Mouse (Mus musculus): Measurements from ENCODE around the gene Padi6. TPM values are rescaled to one million over a fixed set of nuclear protein-coding genes. Genes with fewer than 3 reads are reported as not detected.

The Padi6 gene
- polyA plus RNA-seq, 1 experiment from 2014 or later = not detected

DNA sequence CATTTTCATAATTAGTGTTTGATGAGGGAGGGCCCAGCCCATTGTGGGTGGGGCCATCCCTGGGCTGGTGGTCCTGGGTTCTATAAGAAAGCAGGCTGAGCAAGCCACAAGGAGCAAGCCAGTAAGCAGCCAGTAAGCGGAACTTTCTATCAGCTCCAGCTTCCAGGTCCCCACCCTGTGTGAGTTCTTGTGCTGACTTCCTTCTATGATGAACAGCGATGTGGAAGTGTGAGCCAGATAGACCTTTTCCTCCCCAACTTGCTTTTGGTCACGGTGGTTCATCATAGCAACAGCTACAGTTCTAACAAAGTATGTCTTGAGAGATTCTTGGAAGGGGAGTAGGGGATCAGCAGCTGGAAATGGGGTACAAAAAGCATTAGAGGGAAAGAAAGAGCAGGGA lies 23.5 kb upstream of the Padi6 start:
- H3K9ac ChIP-seq (ENCODE audit: low read length) = no peak overlapping the region
- no peak for DNase-seq (ENCODE audit: low spot score)
- 91% methylated on average over 3 of the region's 3 CpGs for WGBS

DNA sequence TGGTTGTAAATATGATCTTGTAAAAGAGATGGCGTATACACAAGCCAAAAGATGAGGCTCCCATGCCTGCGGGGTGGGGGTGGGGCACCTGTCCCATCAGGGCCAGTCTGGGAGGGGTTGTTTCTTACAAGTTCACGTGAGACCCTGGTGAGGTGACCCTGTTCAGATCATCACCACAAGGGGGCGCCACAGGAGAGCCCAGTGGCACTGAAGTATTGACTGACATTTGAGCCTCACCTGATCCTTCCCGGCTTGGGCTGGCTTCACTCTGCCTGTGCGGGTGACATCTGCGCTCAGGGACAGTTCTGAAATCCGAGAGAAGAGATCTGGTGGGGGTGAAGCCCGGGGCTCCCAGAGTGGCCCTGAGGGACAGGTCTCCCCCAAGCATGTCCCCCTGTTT lies 20.7 kb upstream of the Padi6 start:
- H3K27me3 ChIP-seq (replicated peaks; ENCODE audit: control insufficient read depth, insufficient read depth, low read length) = no peaks in the 10 kb centered on the region
- H3K4me2 ChIP-seq (ENCODE audit: low read length) = no peak overlapping the region
- H3K36me3 ChIP-seq (ENCODE audit: control insufficient read depth, insufficient read depth, low read length) = no peaks in the 10 kb centered on the region
- no peak for ATAC-seq
- DNase-seq (ENCODE audit: low spot score) = peak; percentile 21
- no peak overlapping the region for H3K9ac ChIP-seq (ENCODE audit: low read length)
- H3K4me3 ChIP-seq (ENCODE audit: low read depth, low read length) = no peak overlapping the region
- H3K4me1 ChIP-seq (ENCODE audit: control insufficient read depth, insufficient read depth, low read length) = 0 out of 2 replicates have a peak, but pooled peaks cover 2% of the 10 kb centered on the region
- H3K9me3 ChIP-seq (replicated peaks; ENCODE audit: control insufficient read depth, low read length) = no peaks in the 10 kb centered on the region
- no peak overlapping the region for H3K27ac ChIP-seq (ENCODE audit: low read depth, low read length)
- 17% methylated on average over 9 of the region's 9 CpGs for whole genome bisulfite sequencing

More for the DNA sequence above, 23.5 kb upstream of the Padi6 start:
- H3K27me3 ChIP-seq (replicated peaks; ENCODE audit: control insufficient read depth, insufficient read depth, low read length) = no peaks in the 10 kb centered on the region
- no peaks in the 10 kb centered on the region for H3K36me3 ChIP-seq (ENCODE audit: control insufficient read depth, insufficient read depth, low read length)
- H3K4me3 ChIP-seq (ENCODE audit: low read depth, low read length) = no peak overlapping the region
- H3K4me2 ChIP-seq (ENCODE audit: low read length) = no peak overlapping the region
- H3K4me1 ChIP-seq (ENCODE audit: control insufficient read depth, insufficient read depth, low read length) = no peaks in the 10 kb centered on the region
- H3K27ac ChIP-seq (ENCODE audit: low read depth, low read length) = no peak overlapping the region
- H3K9me3 ChIP-seq (replicated peaks; ENCODE audit: control insufficient read depth, low read length) = no peaks in the 10 kb centered on the region
- no peak for ATAC-seq

DNA sequence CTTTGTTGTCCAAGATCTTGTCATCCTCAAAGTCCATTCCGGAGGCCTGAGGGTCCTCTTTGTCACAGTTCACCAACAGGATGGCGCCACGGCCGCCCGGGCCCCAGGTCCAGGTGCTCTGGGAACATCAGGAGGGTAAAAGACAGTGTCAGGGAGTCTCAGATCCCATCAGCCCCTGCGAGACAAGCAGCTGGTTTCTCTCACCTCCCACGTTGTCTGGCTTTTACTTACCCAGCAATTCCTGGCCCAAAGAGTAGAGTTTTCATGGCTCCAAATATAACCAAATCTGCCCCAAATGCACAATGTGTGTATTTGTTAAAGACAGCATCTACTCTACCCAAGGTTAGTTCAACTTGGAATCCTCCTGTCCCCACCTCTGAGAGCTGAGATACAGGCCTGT lies 19.2 kb upstream of the Padi6 start:
- no peaks in the 10 kb centered on the region for H3K9me3 ChIP-seq (replicated peaks; ENCODE audit: control insufficient read depth, low read length)
- H3K4me1 ChIP-seq (ENCODE audit: control insufficient read depth, insufficient read depth, low read length) = 0 out of 2 replicates have a peak, but pooled peaks cover 7% of the 10 kb centered on the region
- WGBS = 91% methylated on average over 7 of the region's 7 CpGs
- no peak overlapping the region for H3K27ac ChIP-seq (ENCODE audit: low read depth, low read length)
- H3K27me3 ChIP-seq (replicated peaks; ENCODE audit: control insufficient read depth, insufficient read depth, low read length) = no peaks in the 10 kb centered on the region
- H3K9ac ChIP-seq (ENCODE audit: low read length) = no peak overlapping the region
- H3K4me2 ChIP-seq (ENCODE audit: low read length) = no peak overlapping the region
- ATAC-seq (no peak), DNase-seq (ENCODE audit: low spot score) (no peak)
- H3K4me3 ChIP-seq (ENCODE audit: low read depth, low read length) = no peak overlapping the region
- no peaks in the 10 kb centered on the region for H3K36me3 ChIP-seq (ENCODE audit: control insufficient read depth, insufficient read depth, low read length)

DNA sequence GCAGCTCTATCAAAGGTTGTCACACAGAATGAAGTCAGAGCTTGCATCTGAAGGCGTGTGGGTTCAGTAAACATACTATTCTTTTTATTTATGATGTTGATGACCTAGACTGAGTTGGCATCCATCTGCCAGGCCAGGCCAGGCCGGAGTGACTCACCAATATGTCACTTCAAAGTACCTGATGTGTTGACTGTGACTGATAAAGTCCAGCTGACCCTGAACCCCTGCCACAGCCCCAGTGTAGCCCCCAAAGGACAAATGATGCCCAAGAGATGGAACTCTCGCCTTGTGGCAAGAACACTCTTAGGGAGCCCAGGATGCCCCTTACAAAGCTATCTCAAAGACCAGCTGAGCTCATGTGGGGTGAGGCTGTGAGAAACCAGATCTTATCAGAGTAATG lies 13.4 kb upstream of the Padi6 start:
- Histone ChIP-seq H3K4me3 (ENCODE audit: low read depth, low read length) (no peak overlapping the region), H3K4me2 (ENCODE audit: low read length) (no peak overlapping the region), H3K27ac (ENCODE audit: low read depth, low read length) (no peak overlapping the region), H3K9ac (ENCODE audit: low read length) (no peak overlapping the region), H3K4me1 (ENCODE audit: control insufficient read depth, insufficient read depth, low read length) (0 out of 2 replicates have a peak, but pooled peaks cover 7% of the 10 kb centered on the region), H3K36me3 (ENCODE audit: control insufficient read depth, insufficient read depth, low read length) (no peaks in the 10 kb centered on the region), H3K9me3 (replicated peaks; ENCODE audit: control insufficient read depth, low read length) (no peaks in the 10 kb centered on the region), H3K27me3 (replicated peaks; ENCODE audit: control insufficient read depth, insufficient read depth, low read length) (no peaks in the 10 kb centered on the region)
- no peak for DNase-seq (ENCODE audit: low spot score)
- WGBS = 94% methylated on average over 3 of the region's 3 CpGs
- no peak for ATAC-seq

DNA sequence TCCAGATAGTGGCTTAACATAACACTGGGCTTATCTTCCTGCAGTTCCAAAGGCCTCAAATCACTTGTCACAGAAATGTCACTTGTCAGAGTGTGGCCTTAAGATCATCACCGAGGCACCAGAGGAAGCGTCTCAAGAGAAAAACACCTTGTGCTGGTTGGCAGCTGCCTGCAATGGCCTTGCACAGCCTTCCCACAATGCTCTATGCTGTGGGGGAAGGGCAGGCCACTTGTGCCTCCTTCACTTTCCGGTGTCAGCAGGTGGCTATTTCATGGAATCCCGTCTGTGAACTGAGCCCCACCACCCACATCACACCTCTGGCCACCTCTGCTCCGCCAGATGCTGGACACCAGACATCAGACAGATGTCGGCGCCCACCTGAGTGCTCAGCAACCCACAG lies 10.9 kb upstream of the Padi6 start:
- Histone ChIP-seq H3K9me3 (replicated peaks; ENCODE audit: control insufficient read depth, low read length) (no peaks in the 10 kb centered on the region), H3K9ac (ENCODE audit: low read length) (no peak overlapping the region), H3K27ac (ENCODE audit: low read depth, low read length) (no peak overlapping the region), H3K4me1 (ENCODE audit: control insufficient read depth, insufficient read depth, low read length) (0 out of 2 replicates have a peak, but pooled peaks cover 7% of the 10 kb centered on the region), H3K27me3 (replicated peaks; ENCODE audit: control insufficient read depth, insufficient read depth, low read length) (no peaks in the 10 kb centered on the region), H3K4me2 (ENCODE audit: low read length) (no peak overlapping the region), H3K36me3 (ENCODE audit: control insufficient read depth, insufficient read depth, low read length) (no peaks in the 10 kb centered on the region), H3K4me3 (ENCODE audit: low read depth, low read length) (no peak overlapping the region)
- WGBS = 80% methylated on average over 7 of the region's 7 CpGs
- ATAC-seq (no peak), DNase-seq (ENCODE audit: low spot score) (no peak)

DNA sequence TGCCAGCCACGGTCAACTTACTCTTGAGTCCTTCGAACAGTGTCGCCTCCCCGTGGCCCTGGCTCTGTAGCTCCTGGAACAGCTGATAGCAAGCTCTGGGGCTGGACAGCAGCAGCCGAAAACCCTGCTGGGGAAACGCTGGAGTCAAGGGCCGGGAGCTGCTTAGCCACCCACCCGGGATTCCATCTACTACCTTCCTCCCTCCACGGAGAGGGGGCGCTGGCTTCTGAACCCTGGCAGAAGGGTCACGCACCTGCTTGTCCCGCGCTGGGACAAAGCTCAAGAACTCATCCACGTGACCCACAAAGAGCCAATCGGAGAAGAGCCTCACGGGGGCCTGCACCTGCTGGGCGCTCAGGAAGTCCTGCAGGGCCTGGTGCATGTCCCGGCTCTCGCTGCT lies 7.9 kb upstream of the Padi6 start:
- peak overlapping the region; percentile 39 for H3K4me2 ChIP-seq (ENCODE audit: low read length)
- no peaks in the 10 kb centered on the region for H3K36me3 ChIP-seq (ENCODE audit: control insufficient read depth, insufficient read depth, low read length)
- no peak overlapping the region for H3K9ac ChIP-seq (ENCODE audit: low read length)
- no peak overlapping the region for H3K27ac ChIP-seq (ENCODE audit: low read depth, low read length)
- ATAC-seq (no peak), DNase-seq (ENCODE audit: low spot score) (peak; percentile 27)
- no peaks in the 10 kb centered on the region for H3K9me3 ChIP-seq (replicated peaks; ENCODE audit: control insufficient read depth, low read length)
- 6% methylated on average over 19 of the region's 19 CpGs for WGBS
- no peaks in the 10 kb centered on the region for H3K4me1 ChIP-seq (ENCODE audit: control insufficient read depth, insufficient read depth, low read length)
- no peaks in the 10 kb centered on the region for H3K27me3 ChIP-seq (replicated peaks; ENCODE audit: control insufficient read depth, insufficient read depth, low read length)
- peak overlapping the region; percentile 2; the same call in 1 of the 2 replicates for H3K4me3 ChIP-seq (ENCODE audit: low read depth, low read length)

DNA sequence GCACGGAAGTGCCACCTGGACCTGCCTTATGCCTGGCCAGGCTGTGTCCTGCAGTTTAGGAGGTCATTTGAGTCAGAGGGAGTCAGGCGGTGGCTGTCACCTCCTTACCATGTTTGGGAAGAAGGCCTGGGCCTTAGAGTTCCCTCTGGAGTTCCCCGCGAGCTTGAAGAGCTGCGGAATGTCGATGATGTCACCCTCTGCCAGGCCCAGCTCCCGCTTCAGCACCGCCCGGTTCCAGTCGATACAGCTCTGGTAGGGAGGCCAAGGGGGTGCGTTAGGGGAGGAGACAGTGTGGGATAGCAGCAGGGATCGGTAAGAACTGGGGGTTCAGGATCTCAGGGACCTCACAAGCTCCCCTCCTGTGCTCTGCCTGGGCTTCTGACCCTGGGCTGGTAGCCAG lies 5.5 kb upstream of the Padi6 start:
- no peak overlapping the region; the same call in 1 of the 2 replicates for H3K9ac ChIP-seq (ENCODE audit: low read length)
- 28% methylated on average over 12 of the region's 12 CpGs for WGBS
- no peak for ATAC-seq

DNA sequence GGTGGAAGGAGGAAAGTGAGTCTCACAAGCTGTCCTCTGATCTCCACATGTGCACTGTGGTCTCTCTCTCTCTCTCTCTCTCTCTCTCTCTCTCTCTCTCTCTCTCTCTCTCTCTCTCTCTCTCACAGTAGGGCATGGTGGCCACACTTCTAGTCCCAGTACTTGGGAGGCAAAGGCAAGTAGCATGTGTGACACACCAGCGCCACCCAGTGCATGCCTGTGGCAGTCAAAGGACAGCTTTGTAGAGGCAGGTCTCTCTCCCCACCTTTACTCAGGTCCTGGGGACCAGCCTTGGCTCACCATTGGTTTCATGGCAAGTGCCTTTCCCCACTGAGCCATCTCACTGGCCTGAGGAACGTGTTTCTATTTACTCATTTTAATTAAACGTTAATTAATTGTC lies 2.2 kb upstream of the Padi6 start:
- DNase-seq (ENCODE audit: low spot score) (no peak), ATAC-seq (no peak)
- Histone ChIP-seq H3K4me1 (ENCODE audit: control insufficient read depth, insufficient read depth, low read length) (no peaks in the 10 kb centered on the region), H3K9me3 (replicated peaks; ENCODE audit: control insufficient read depth, low read length) (no peaks in the 10 kb centered on the region), H3K27ac (ENCODE audit: low read depth, low read length) (no peak overlapping the region), H3K4me3 (ENCODE audit: low read depth, low read length) (no peak overlapping the region), H3K27me3 (replicated peaks; ENCODE audit: control insufficient read depth, insufficient read depth, low read length) (no peaks in the 10 kb centered on the region), H3K4me2 (ENCODE audit: low read length) (no peak overlapping the region), H3K9ac (ENCODE audit: low read length) (no peak overlapping the region), H3K36me3 (ENCODE audit: control insufficient read depth, insufficient read depth, low read length) (no peaks in the 10 kb centered on the region)
- WGBS = 18% methylated on average over 3 of the region's 3 CpGs

More for the DNA sequence above, 5.5 kb upstream of the Padi6 start:
- H3K4me2 ChIP-seq (ENCODE audit: low read length) = no peak overlapping the region
- no peaks in the 10 kb centered on the region for H3K27me3 ChIP-seq (replicated peaks; ENCODE audit: control insufficient read depth, insufficient read depth, low read length)
- no peak overlapping the region for H3K4me3 ChIP-seq (ENCODE audit: low read depth, low read length)
- no peaks in the 10 kb centered on the region for H3K9me3 ChIP-seq (replicated peaks; ENCODE audit: control insufficient read depth, low read length)
- H3K27ac ChIP-seq (ENCODE audit: low read depth, low read length) = no peak overlapping the region
- H3K4me1 ChIP-seq (ENCODE audit: control insufficient read depth, insufficient read depth, low read length) = no peaks in the 10 kb centered on the region
- DNase-seq (ENCODE audit: low spot score) = no peak
- no peaks in the 10 kb centered on the region for H3K36me3 ChIP-seq (ENCODE audit: control insufficient read depth, insufficient read depth, low read length)

DNA sequence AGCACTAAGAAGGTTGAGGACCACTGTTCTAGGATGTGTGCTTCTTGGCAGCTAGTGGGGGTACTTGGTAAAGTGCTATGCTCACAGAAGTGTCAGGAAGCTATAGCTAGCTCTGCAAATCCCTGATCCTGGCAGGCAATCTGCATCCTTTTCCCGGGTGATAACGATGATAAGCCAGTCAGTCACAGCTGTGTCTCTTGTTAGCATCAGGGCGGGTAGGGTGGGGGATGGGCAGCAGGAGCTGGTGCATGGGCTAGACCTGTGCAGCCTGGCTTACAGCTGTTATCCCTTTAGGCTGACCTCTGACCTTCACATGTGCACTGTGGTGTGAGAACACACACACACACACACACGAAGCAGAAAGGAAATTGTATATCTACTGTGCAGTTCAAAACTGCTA lies 643 bp upstream of the Padi6 start:
- no peak overlapping the region for H3K4me3 ChIP-seq (ENCODE audit: low read depth, low read length)
- H3K27ac ChIP-seq (ENCODE audit: low read depth, low read length) = no peak overlapping the region
- no peaks in the 10 kb centered on the region for H3K4me1 ChIP-seq (ENCODE audit: control insufficient read depth, insufficient read depth, low read length)
- H3K9ac ChIP-seq (ENCODE audit: low read length) = no peak overlapping the region
- no peak overlapping the region for H3K4me2 ChIP-seq (ENCODE audit: low read length)
- H3K9me3 ChIP-seq (replicated peaks; ENCODE audit: control insufficient read depth, low read length) = no peaks in the 10 kb centered on the region
- no peak for ATAC-seq
- no peaks in the 10 kb centered on the region for H3K36me3 ChIP-seq (ENCODE audit: control insufficient read depth, insufficient read depth, low read length)
- WGBS = 44% methylated on average over 4 of the region's 4 CpGs
- H3K27me3 ChIP-seq (replicated peaks; ENCODE audit: control insufficient read depth, insufficient read depth, low read length) = no peaks in the 10 kb centered on the region
- peak; percentile 43 for DNase-seq (ENCODE audit: low spot score)

Data from forebrain, embryonic 14.5 days (tissue).